Mouse (Mus musculus): ENCODE measurements around the gene Adig.

Adig gene

DNA sequence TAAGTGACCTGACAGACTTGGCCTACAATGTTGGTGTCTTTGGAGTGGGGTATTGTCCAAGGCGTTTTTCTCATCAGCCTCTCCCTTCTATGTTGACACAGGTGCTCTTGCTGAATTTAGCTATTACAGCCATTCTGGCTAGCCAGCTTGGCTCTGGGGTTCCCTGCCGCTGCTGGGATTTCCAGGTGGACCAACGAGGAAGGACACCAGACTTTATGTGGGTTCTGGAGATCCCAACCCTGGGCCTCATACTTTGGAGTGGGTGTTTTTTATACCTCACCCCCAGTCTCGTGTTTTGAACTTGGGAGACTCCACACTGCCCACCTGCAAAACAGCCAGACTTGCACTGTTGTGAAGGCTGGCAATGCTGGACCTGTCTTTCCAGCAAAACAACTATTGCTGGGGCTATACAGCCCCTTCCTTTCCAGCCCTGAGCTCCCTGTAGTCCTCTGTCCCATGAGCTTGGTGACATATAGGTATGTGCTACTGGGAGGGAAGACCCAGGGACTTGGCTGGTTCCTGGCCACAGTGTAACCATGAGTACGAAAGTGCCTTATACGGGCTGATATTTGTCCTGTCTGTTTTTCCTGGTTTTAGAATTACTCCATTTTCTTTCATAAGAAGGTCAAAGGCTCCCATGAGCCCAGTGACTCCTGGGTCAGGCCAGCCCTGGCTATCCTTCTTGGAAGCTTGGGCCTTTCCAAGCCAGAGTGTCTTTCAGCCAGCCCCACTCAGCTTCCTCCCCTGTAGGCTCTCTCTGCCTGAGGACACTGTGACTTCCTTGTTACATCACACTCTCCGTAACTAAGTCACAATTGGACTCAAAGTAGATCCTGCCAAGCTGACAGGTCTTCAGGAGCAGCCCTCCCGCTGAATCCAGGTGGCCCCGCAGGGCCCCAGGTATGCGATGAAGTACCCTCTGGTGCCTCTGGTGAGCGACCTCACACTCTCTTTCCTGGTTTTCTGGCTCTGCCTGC is at the start of gene Adig:
Gene Adig (plus strand): TSS at position 777 of the 977 bp plus-strand sequence.
- in situ Hi-C loops (cut with MboI; ENCODE audit: low pct_unique_long_range_greater_than_20kb in 1 of 2, low sequenced_read_pairs in 2 of 2, unreplicated experiment in 1 of 2): no loop called here

DNA sequence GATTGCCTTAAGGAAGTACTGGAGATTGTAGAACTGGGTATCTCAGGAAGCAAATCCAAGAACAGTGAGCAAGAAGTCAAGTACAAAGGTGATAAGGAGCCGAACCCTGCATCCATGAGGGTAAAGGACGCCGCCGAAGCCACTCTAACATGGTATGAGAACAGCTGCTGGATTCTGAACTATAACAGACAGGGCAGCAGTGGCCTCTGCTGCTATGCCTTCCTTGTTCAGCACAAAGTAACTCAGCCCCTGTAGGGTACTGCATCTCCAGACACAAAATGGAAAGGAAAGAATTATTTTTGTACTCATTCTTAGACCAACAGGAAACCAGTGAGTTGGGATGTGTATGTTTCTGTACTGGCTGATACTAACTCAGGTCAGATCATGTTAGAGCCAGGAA is 46.0 kb upstream of the Adig start:
- in situ Hi-C loops (cut with MboI; ENCODE audit: low pct_unique_long_range_greater_than_20kb in 1 of 2, low sequenced_read_pairs in 2 of 2, unreplicated experiment in 1 of 2): no loop called here

DNA sequence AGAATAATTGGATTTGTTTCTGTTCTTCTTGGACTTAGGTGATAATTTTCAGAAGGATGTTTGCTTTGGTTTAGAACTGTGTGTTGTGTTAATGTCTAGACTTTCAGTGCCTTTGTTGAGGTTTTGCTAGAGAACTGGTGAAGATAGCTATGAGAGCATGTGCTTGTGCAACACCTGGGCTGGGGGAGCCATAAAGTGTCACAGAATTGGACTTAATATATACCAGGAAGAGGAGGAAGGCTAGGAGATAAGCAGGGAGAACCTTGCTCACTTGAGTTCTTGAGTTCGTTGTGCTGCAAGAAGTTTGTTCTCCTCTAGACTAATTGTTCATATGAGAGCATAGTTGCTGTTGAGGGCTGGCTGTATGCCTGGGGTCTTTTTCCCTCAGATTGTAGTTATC is 44.8 kb upstream of the Adig start:
- in situ Hi-C loops (cut with MboI; ENCODE audit: low pct_unique_long_range_greater_than_20kb in 1 of 2, low sequenced_read_pairs in 2 of 2, unreplicated experiment in 1 of 2): no loop called here

DNA sequence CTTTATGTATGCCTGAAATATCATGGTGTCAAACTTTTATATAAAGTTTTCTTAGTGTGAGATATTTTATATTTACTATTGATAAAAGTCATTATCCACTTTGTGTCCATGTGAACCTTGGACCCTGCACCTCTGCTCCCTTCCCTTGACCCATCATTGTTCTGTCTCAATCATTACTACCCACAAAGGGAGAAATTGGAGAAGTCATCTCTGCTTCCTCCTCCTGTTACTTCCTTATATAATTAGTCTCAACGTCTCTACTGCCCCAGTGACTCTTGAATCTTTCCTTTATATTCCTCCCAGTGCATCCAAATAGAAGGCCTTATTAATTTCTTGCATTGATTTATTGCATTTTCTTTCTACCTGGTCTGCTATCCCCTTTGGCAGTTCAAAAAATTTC is 40.0 kb upstream of the Adig start:
- in situ Hi-C loops (cut with MboI; ENCODE audit: low pct_unique_long_range_greater_than_20kb in 1 of 2, low sequenced_read_pairs in 2 of 2, unreplicated experiment in 1 of 2): no loop called here

DNA sequence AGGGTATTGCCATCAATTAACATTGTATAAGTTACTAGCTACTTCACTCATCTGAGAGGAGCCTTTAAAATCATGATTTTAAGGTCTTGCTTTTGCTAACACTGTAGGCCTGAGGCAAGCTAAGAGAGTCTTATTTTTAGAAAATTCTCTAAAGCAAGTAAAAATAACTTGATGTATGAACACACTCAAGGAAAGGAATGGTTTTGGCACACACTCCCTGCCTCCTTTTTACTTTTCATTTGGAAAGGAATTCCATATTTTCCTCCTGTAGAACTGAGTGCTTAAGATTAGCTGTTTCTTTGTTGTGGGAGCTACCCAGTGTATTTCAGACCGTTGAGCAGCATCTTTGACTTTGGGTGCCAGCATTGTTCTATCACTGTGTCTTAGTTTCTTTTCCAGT is 28.3 kb upstream of the Adig start:
- in situ Hi-C loops (cut with MboI; ENCODE audit: low pct_unique_long_range_greater_than_20kb in 1 of 2, low sequenced_read_pairs in 2 of 2, unreplicated experiment in 1 of 2): no loop called here

DNA sequence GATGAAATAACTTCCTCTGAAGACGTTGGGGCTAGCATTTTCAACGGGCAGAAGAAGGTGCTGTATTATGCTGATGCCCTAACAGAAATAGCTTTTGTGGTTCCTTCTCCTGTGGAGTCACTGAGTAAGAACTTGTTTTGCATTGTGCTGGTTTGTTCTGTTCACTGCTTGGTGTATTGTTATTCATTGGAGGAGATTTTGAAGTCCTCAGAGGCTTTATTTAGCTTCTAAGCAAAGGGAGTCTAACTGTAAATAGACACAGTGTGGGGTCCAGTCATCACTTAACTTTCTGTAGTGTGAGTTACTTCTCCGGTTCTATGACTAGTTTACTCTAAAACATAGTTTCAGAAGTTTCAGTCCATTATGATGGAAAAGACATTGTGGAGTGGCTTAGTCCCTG is 24.8 kb upstream of the Adig start:
- in situ Hi-C loops (cut with MboI; ENCODE audit: low pct_unique_long_range_greater_than_20kb in 1 of 2, low sequenced_read_pairs in 2 of 2, unreplicated experiment in 1 of 2): no loop called here

DNA sequence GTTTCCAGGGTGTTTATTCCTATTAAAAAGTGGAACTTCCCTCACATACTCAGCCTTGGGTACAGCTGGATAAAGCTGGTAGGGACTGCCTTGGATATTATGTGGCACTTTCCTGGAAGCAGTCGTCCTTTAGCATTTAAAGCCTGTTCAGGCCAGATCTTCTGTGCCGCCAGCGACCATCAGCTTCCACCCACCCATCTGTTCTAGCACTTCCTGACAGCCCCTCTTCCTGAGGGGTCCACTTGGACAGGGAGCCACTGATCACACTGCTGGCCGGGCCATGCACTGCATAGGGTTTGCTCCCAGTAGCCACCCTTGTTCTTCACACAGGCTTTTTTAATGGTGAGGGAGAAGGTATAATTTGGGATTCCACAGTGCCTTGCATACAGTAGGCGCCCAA is 4.0 kb upstream of the Adig start:
- in situ Hi-C loops (cut with MboI; ENCODE audit: low pct_unique_long_range_greater_than_20kb in 1 of 2, low sequenced_read_pairs in 2 of 2, unreplicated experiment in 1 of 2): no loop called here

DNA sequence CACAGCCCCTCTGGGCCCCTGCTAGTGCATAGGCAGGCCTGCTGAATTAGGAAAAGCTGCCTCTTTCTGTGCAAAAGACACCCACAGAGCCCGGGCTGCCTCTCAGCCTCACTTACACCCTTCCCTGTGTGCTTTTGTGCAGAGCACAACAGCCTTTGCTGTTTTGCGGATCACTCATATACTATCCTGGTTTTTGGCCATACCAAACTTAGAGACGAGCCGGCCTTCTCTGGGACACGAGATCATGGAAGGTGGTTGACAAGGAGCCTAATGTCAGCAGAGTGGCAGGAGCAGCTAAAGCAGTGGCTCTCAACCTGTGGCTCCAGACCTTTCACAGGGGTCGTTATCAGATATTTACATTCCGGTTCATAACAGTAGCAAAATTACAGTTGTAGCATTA is 814 bp downstream of the Adig start:
- in situ Hi-C loops (cut with MboI; ENCODE audit: low pct_unique_long_range_greater_than_20kb in 1 of 2, low sequenced_read_pairs in 2 of 2, unreplicated experiment in 1 of 2): no loop called here

DNA sequence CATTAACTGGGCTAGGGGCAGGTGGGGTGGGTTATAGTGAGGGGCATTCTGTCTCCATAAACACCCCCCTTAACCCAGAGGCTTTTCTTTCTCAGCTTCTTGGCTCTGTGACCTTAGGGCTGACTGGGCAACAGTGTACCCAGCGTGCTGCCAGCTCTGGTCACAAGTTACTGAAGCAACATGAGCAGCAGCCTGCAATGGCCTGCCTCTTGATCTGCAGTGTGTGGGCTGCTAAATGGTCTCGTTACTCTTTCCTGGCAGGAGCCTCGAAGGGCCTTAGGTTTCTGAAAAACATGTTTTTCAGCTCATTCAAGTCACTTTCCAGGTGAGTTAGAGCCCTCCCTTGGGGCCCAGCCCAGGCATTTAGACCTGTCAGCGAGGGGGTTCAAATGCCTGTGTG is 1.3 kb downstream of the Adig start:
- in situ Hi-C loops (cut with MboI; ENCODE audit: low pct_unique_long_range_greater_than_20kb in 1 of 2, low sequenced_read_pairs in 2 of 2, unreplicated experiment in 1 of 2): no loop called here

DNA sequence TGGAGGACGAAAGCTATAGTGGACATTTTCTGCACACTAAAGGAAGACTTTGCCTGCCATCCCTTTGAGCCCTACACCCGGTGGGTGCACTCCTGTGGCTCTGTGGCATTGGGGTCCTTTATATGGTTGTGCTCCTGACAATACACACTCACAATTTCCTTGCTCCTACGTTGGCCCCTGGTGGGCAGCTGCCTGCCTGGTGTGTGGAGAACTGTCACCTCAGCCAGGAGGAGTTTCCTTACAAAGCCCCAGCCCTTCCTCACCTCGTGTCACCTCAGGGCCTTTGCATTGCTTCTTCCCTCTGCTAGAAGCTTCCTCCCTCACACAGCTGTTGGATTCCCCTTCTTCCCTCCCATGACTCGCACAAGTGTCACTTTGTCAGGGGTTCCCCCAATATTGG is 4.1 kb downstream of the Adig start:
- in situ Hi-C loops (cut with MboI; ENCODE audit: low pct_unique_long_range_greater_than_20kb in 1 of 2, low sequenced_read_pairs in 2 of 2, unreplicated experiment in 1 of 2): no loop called here

DNA sequence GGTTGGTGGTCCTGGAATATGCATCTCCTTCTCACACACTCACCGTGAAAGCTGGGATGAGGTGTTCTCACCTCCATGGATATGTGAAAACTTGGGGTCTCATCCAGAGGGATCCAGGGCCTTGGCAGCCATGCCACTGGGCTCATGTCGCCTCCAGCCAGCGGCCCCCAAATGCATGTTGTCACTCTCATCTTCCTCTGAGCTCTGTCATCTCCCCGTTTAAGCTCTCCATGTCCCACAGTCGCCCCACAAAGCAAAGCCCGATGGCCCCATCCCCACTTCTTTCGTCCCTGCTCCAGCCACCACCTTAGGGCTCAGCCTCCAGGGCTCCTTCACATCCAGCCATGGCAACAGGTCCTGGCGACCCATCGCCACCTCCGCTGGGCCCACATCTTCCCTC is 4.6 kb downstream of the Adig start:
- in situ Hi-C loops (cut with MboI; ENCODE audit: low pct_unique_long_range_greater_than_20kb in 1 of 2, low sequenced_read_pairs in 2 of 2, unreplicated experiment in 1 of 2): no loop called here

DNA sequence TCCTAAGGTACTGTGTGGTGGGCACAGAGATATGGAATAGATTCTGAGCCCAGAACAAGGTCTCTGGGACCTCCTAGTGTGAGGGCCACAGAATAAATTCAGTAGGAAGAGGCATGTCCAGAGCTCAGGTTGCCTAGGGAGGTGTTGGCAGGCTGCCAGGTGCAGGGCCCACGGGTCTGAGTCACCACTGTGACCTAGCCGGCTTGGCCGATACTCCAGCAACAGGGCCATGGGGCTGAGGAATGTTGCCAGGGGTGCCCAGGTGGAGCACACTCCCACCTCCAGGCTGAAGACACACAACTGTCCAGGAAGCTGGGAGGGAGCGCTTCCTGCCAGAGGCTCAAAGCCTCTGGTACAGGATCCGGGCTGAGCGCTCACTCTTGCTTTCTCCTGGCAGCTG is 8.3 kb downstream of the Adig start:
- in situ Hi-C loops (cut with MboI; ENCODE audit: low pct_unique_long_range_greater_than_20kb in 1 of 2, low sequenced_read_pairs in 2 of 2, unreplicated experiment in 1 of 2): no loop called here

DNA sequence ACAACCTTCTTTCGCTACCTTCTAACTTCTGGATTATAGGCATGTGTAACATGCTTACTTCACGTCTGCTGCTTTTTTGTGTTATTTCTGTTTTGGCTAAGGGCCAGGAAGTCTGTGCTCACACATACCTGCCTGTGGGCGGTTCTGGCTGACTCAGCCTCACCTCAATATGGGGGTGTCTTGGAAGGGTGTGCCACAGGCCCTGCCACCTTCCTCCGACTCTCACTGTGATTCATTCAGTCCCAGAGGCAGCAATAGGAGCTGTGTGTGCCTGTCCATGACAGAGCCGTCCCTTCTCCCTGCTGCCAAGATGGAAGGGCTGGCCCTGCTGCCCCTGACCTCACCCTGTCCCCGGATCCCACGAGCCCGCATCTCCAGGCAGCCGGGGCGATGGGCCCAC is 10.1 kb downstream of the Adig start, which contains the start of gene Arhgap40:
Gene Arhgap40 (plus strand): TSS at position 269 of the 400 bp plus-strand sequence.
- in situ Hi-C loops (cut with MboI; ENCODE audit: low pct_unique_long_range_greater_than_20kb in 1 of 2, low sequenced_read_pairs in 2 of 2, unreplicated experiment in 1 of 2): no loop called here

DNA sequence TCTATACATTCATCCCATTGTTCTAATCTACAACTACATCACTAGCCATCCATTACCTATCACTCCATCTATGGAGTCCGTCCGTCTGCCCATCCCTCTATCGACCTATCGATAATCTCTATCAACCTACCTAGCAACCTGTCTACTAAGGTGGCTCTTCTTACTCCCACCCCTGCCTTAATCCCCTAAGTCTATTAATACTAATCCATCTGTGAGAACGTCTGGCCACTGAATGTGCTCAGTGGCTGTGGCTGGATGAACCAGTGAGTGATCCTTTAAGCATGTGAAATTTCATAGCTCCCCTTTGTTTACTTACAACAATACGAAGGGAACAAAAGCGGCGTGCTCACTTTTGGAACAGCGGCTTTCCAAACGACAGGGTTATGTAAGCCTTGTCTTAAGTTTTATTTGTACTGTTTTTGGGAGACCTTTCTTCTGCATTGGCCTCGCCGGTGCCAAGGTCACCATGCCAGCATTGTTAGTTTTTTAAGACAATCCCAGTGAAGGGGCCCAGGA is 11.5 kb downstream of the Adig start:
- in situ Hi-C loops (cut with MboI; ENCODE audit: low pct_unique_long_range_greater_than_20kb in 1 of 2, low sequenced_read_pairs in 2 of 2, unreplicated experiment in 1 of 2): no loop called here

DNA sequence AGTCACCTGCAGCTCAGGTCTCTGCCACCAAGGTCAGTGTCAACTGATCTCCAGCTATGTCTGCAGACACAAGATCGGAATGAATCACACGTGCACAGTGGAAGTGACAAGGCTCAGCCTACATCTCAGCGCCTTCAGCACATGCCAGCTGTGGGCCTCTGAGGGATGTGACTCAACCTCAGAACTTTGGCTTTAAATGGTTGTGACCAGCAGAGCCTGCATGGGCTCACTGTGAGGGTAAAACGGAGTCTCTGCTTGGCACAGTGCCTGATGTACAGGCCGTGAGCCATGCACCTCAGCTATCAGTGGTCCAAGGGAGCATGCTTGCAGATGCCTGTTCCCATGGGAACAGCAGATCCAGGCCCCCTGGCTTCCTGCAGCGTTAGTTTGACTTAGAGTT is 16.2 kb downstream of the Adig start:
- in situ Hi-C loops (cut with MboI; ENCODE audit: low pct_unique_long_range_greater_than_20kb in 1 of 2, low sequenced_read_pairs in 2 of 2, unreplicated experiment in 1 of 2): no loop called here

DNA sequence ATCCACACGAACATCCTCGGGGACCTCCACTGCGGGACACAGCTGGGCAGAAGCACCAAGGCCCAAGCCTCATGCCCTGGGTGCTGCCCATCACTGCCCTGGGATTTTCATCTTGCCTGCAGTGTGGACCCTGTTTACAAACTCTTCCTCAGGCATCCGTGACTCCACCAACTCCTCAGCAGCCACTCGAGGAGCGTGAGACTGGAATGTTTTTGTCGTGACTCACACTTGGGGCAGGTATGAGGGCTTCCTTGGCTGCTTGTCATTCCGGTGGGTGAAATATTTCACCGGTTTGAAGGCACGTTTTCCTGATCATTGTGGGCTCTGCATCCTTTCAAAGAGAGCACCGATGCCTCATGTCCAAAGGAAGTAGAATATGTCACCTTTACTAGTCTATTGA is 16.7 kb downstream of the Adig start:
- in situ Hi-C loops (cut with MboI; ENCODE audit: low pct_unique_long_range_greater_than_20kb in 1 of 2, low sequenced_read_pairs in 2 of 2, unreplicated experiment in 1 of 2): no loop called here

DNA sequence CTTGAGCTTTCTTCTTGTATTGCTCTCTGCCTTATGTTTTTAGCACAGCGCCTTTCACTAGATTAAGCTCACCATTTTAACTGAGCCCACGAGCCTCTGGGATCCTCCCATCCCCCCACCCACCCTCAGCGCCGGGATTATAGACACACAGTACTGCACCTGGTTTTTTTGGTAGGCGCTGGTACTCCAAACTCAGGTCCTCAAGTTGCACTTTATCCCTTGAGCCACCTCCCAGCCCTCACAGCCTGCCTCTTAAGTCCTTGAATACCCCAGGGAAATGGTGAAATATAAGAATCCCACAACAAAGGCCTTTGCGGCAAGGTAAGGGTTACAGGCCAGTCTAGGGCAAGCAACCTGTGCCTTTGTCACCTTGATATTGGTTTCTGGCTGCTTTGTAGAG is 17.4 kb downstream of the Adig start:
- in situ Hi-C loops (cut with MboI; ENCODE audit: low pct_unique_long_range_greater_than_20kb in 1 of 2, low sequenced_read_pairs in 2 of 2, unreplicated experiment in 1 of 2): no loop called here

DNA sequence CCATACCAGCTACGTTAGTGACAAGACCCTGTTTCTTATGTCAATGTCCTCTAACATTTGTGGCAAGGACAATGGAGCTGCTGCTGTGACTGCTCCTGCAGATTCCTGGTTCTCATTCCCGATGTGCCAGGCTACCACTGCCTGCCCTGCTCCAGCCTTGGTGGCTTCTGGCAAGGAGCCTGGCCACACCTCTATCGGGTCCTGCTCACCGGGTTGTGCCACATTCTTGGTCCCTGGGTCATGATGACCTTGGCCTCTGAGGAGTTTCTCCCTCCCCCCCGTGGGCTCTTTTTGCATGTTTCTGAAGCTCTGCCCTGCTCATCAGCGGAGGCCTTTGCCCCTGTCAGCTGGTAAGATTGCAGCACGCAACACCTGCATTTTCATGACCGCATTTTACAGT is 20.6 kb downstream of the Adig start:
- in situ Hi-C loops (cut with MboI; ENCODE audit: low pct_unique_long_range_greater_than_20kb in 1 of 2, low sequenced_read_pairs in 2 of 2, unreplicated experiment in 1 of 2): no loop called here

DNA sequence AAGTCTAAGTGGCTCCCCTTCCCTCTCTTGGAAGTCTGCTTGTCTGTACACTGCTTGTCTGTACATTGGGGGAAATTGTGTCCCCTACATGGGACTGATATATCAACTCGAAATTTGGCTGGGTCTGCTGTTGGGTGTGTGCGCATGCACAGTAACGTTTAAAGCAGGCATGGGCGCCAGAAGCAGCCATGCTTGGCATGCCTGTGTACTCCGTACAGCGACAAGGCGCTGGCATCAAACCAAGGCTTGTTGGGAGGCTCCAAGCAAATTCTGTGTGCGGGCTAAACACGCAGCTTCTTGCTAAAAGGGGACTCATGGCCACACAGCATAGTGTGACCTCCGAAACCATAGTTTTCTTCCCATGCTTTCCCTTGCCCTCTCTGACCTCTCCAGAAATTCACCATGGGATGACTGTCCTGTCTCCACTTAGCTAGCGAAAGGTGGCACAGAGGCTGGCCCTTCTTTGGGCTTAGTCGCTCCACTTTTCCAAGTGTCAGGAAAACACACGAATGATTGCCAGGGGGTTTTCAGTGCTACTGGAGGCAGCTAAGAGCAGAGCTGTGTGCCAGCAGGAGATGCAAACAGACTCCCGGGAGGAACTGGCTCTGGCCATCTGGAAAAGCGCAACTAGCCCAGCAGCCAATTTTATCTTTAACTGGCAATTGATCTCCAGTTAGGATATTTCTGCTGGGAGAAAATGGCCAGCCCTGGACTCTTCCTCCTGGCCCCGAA is 21.9 kb downstream of the Adig start:
- in situ Hi-C loops (cut with MboI; ENCODE audit: low pct_unique_long_range_greater_than_20kb in 1 of 2, low sequenced_read_pairs in 2 of 2, unreplicated experiment in 1 of 2): no loop called here
